8 mouse cellular contexts compared by ENCODE assay signal in the genomic region with DNA sequence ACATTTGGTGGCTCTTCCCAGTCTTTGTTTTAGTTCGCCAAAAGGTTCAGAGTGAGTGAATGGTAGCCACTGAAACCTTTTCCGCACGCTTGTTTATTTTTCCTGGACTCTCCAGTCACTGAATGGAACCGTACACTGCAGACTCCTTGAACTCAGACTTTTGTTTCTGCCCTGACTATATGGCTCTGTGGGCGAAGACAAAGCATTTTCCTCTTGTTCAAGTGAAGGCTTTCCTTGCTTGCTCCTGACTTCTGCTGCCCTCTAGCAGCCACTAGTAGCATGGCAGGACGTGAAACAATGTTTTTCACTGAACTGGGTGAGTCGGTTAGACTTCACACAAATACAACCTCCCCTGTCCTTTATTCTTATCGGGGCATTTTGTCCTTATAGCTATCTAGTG.
DNase-seq lines count a peak whose midpoint lies in the region; ATAC-seq and TF ChIP-seq lines count a peak whose summit lies in the region.

No protein-coding gene starts in this region.

- TF ChIP-seq CTCF in heart, postnatal 0 days (IDR thresholded peaks at IDR 0.05; ENCODE audit: low read depth) = peak; percentile 70
- TF ChIP-seq CTCF in bone marrow, adult 2 months (IDR thresholded peaks at IDR 0.05; ENCODE audit: control insufficient read depth, insufficient read depth, low read length) = peak; percentile 66
- TF ChIP-seq CTCF in embryonic fibroblast, embryonic 13.5 days (IDR thresholded peaks at IDR 0.05; ENCODE audit: borderline replicate concordance, insufficient read depth, low read length) = peak; percentile 72; the same call in 1 of the 2 replicates
- TF ChIP-seq CTCF in spleen, adult 2 months (IDR thresholded peaks at IDR 0.05; ENCODE audit: extremely low read depth, insufficient read depth, insufficient read length, insufficient replicate concordance) = peak; percentile 11; the same call in 1 of the 2 replicates

- H3K4me3 ChIP-seq in heart, postnatal 0 days (ENCODE audit: low read depth, low read length) = no peak overlapping the region
- no peak overlapping the region for H3K4me3 ChIP-seq in heart, embryonic 12.5 days
- no peak overlapping the region for H3K4me3 ChIP-seq in bone marrow, adult 2 months (replicated peaks; ENCODE audit: control insufficient read depth, low read depth, low read length)
- no peak overlapping the region for H3K4me3 ChIP-seq in embryonic fibroblast, embryonic 13.5 days (ENCODE audit: insufficient read depth, low read length)
- no peak overlapping the region for H3K4me3 ChIP-seq in midbrain, embryonic 13.5 days (replicated peaks)
- no peak overlapping the region for H3K4me3 ChIP-seq in spleen, adult 2 months (ENCODE audit: extremely low read depth, insufficient read depth, insufficient read length)

- no peak overlapping the region for H3K4me2 ChIP-seq in heart, postnatal 0 days (ENCODE audit: low read depth, low read length)
- no peak overlapping the region for H3K4me2 ChIP-seq in heart, embryonic 12.5 days
- H3K4me2 ChIP-seq in midbrain, embryonic 13.5 days (replicated peaks) = no peak overlapping the region

- H3K9me3 ChIP-seq in heart, postnatal 0 days (replicated peaks; ENCODE audit: control insufficient read depth, low read length) = no peaks in the 10 kb centered on the region
- no peaks in the 10 kb centered on the region for H3K9me3 ChIP-seq in heart, embryonic 12.5 days (replicated peaks)
- H3K9me3 ChIP-seq in midbrain, embryonic 13.5 days = no peaks in the 10 kb centered on the region

- no peak overlapping the region for H3K9ac ChIP-seq in heart, postnatal 0 days (replicated peaks; ENCODE audit: low read depth, low read length)
- H3K9ac ChIP-seq in heart, embryonic 12.5 days = no peak overlapping the region
- H3K9ac ChIP-seq in midbrain, embryonic 13.5 days (replicated peaks) = no peak overlapping the region

- H3K27me3 ChIP-seq in heart, postnatal 0 days (ENCODE audit: control insufficient read depth, insufficient read depth, low read length) = no peaks in the 10 kb centered on the region
- H3K27me3 ChIP-seq in heart, embryonic 12.5 days (replicated peaks) = no peaks in the 10 kb centered on the region
- no peaks in the 10 kb centered on the region for H3K27me3 ChIP-seq in midbrain, embryonic 13.5 days
- H3K27me3 ChIP-seq in spleen, adult 2 months (ENCODE audit: control insufficient read depth, insufficient read depth, low read length) = no peaks in the 10 kb centered on the region

- no peak for TF ChIP-seq EP300 in heart, postnatal 0 days (IDR thresholded peaks at IDR 0.05; ENCODE audit: low read depth)

- 32% methylated on average over 8 of the region's 8 CpGs for WGBS in heart, postnatal 0 days
- WGBS in heart, embryonic 12.5 days = 37% methylated on average over 8 of the region's 8 CpGs
- 29% methylated on average over 8 of the region's 8 CpGs for WGBS in bone marrow, adult 2 months
- WGBS in midbrain, embryonic 13.5 days = 31% methylated on average over 8 of the region's 8 CpGs
- WGBS in spleen, adult 2 months = 37% methylated on average over 8 of the region's 8 CpGs

- H3K36me3 ChIP-seq in heart, postnatal 0 days (replicated peaks; ENCODE audit: control insufficient read depth, insufficient read depth, low read length) = no peaks in the 10 kb centered on the region
- no peaks in the 10 kb centered on the region for H3K36me3 ChIP-seq in heart, embryonic 12.5 days
- no peaks in the 10 kb centered on the region for H3K36me3 ChIP-seq in midbrain, embryonic 13.5 days
- no peaks in the 10 kb centered on the region for H3K36me3 ChIP-seq in spleen, adult 2 months (ENCODE audit: control insufficient read depth, insufficient read depth, low read length)

- intact Hi-C loops in left cerebral cortex, postnatal 14 days (cut with DNase I) = no loop called here

- H3K4me1 ChIP-seq in heart, postnatal 0 days (ENCODE audit: control insufficient read depth, insufficient read depth) = no peaks in the 10 kb centered on the region
- no peaks in the 10 kb centered on the region for H3K4me1 ChIP-seq in heart, embryonic 12.5 days (replicated peaks)
- no peaks in the 10 kb centered on the region for H3K4me1 ChIP-seq in bone marrow, adult 2 months (ENCODE audit: control insufficient read depth, insufficient read depth, low read length)
- H3K4me1 ChIP-seq in embryonic fibroblast, embryonic 13.5 days (ENCODE audit: control insufficient read depth, insufficient read depth, low read length) = no peaks in the 10 kb centered on the region
- H3K4me1 ChIP-seq in midbrain, embryonic 13.5 days (replicated peaks) = no peaks in the 10 kb centered on the region
- H3K4me1 ChIP-seq in spleen, adult 2 months (ENCODE audit: control insufficient read depth, insufficient read depth, insufficient read length) = no peaks in the 10 kb centered on the region

- TF ChIP-seq POLR2A in bone marrow, adult 2 months (IDR thresholded peaks at IDR 0.05; ENCODE audit: borderline replicate concordance, control insufficient read depth, low read depth, low read length) = no peak
- TF ChIP-seq POLR2A in embryonic fibroblast, embryonic 13.5 days (IDR thresholded peaks at IDR 0.05; ENCODE audit: low read depth, low read length) = no peak
- no peak for TF ChIP-seq POLR2A in spleen, adult 2 months (IDR thresholded peaks at IDR 0.05; ENCODE audit: low read depth, low read length)

- no peak overlapping the region for H3K27ac ChIP-seq in heart, postnatal 0 days (ENCODE audit: low read depth)
- no peak overlapping the region for H3K27ac ChIP-seq in heart, embryonic 12.5 days (ENCODE audit: poor library complexity, severe bottlenecking)
- no peak overlapping the region for H3K27ac ChIP-seq in bone marrow, adult 2 months (ENCODE audit: control insufficient read depth, insufficient read depth, low read depth, low read length, poor library complexity)
- no peak overlapping the region for H3K27ac ChIP-seq in embryonic fibroblast, embryonic 13.5 days (ENCODE audit: insufficient read depth, low read length)
- no peak overlapping the region for H3K27ac ChIP-seq in midbrain, embryonic 13.5 days
- no peak overlapping the region for H3K27ac ChIP-seq in spleen, adult 2 months (ENCODE audit: insufficient read depth, low read length)

- DNase-seq in heart, postnatal 0 days (ENCODE audit: low spot score) = peak; percentile 16
- DNase-seq in kidney, adult 11 months = peak; percentile 16
- peak; percentile 33 to 67 for DNase-seq in left cerebral cortex, postnatal 14 days (ENCODE audit: low spot score in 2 of 2)
- DNase-seq in spleen, adult 2 months (ENCODE audit: low read depth in 1 of 2, low spot score in 2 of 2) = peak in 1 of 2 experiments; percentile 5

- ATAC-seq in heart, postnatal 0 days (ENCODE audit: insufficient read depth, low read depth) = no peak
- ATAC-seq in heart, embryonic 12.5 days (ENCODE audit: insufficient number of reproducible peaks, low FRiP score) = no peak
- peak; percentile 86 for ATAC-seq in midbrain, embryonic 13.5 days

Comparison
In these comparisons a context has a peak if more than half of its experiments do, and no peak if none do; other contexts are left out.
1. CTCF ChIP-seq: peak in every context shown above with its lines; median percentile 72 in embryonic fibroblast, embryonic 13.5 days; 70 in heart, postnatal 0 days; 66 in bone marrow, adult 2 months; 11 in spleen, adult 2 months.